Mouse (Mus musculus): ENCODE results near the gene Gsta2. TPM values are rescaled to one million over a fixed set of nuclear protein-coding genes. Genes with fewer than 3 reads are reported as not detected.
"Not testable (repeated sequence)": the region's sequence is repeated elsewhere in the genome, so short reads cannot be mapped to it uniquely, and the experiment has no call there.

Gene Gsta2
- total RNA-seq, 2 experiments from 2014 or later: 0.45 to 1.2 TPM

GRCm38 (mm10) chr9:78340324-78340723, 15.3 kb downstream of the Gsta2 start:
- intact Hi-C loops (cut with DNase I): loop anchor here (10.0 kb wide), 1 partner anchor 46 kb away; no protein-coding TSS in a partner anchor
- DNase-seq (ENCODE audit: low spot score): not testable (repeated sequence)

GRCm38 (mm10) chr9:78337050-78337449, 18.5 kb downstream of the Gsta2 start:
- DNase-seq (ENCODE audit: low spot score); intact Hi-C loops (cut with DNase I): not testable (repeated sequence)

GRCm38 (mm10) chr9:78327289-78327688, 28.3 kb downstream of the Gsta2 start, which contains the start of gene Omt2b:
Gene Omt2b, plus strand, starts transcription at chr9:78327589.
- intact Hi-C loops (cut with DNase I); DNase-seq (ENCODE audit: low spot score): not testable (repeated sequence)

GRCm38 (mm10) chr9:78319499-78319898, 36.1 kb downstream of the Gsta2 start:
- intact Hi-C loops (cut with DNase I): no loop called here
- no peak for DNase-seq (ENCODE audit: low spot score)

- intact Hi-C loops (cut with DNase I): no loop called here
- DNase-seq (ENCODE audit: low spot score): no peak
Observed at GRCm38 (mm10) chr9:78314696-78315095, 40.9 kb downstream of the Gsta2 start, which contains the start of gene Omt2a. Gene Omt2a, minus strand, starts transcription at chr9:78314796.

GRCm38 (mm10) chr9:78308122-78308521, 47.5 kb downstream of the Gsta2 start:
- intact Hi-C loops (cut with DNase I); DNase-seq (ENCODE audit: low spot score): not testable (repeated sequence)

- intact Hi-C loops (cut with DNase I): loop anchor here (10.0 kb wide), 1 partner anchor 46 kb away; no protein-coding TSS in a partner anchor
- DNase-seq (ENCODE audit: low spot score): not testable (repeated sequence)
Observed at GRCm38 (mm10) chr9:78299143-78299542, 56.4 kb downstream of the Gsta2 start.

GRCm38 (mm10) chr9:78298232-78298631, 57.4 kb downstream of the Gsta2 start:
- no peak for DNase-seq (ENCODE audit: low spot score)
- intact Hi-C loops (cut with DNase I): loop anchor here (10.0 kb wide), 1 partner anchor 47 kb away; no protein-coding TSS in a partner anchor

- intact Hi-C loops (cut with DNase I): loop anchor here (10.0 kb wide), 1 partner anchor 49 kb away; no protein-coding TSS in a partner anchor
- not testable (repeated sequence) for DNase-seq (ENCODE audit: low spot score)
Observed at GRCm38 (mm10) chr9:78296089-78296488, 59.5 kb downstream of the Gsta2 start.

- intact Hi-C loops (cut with DNase I): loop anchor here (10.0 kb wide), 1 partner anchor 50 kb away; no protein-coding TSS in a partner anchor
- DNase-seq (ENCODE audit: low spot score): not testable (repeated sequence)
Observed at GRCm38 (mm10) chr9:78294781-78295180, 60.8 kb downstream of the Gsta2 start.

- not testable (repeated sequence) for DNase-seq (ENCODE audit: low spot score)
- intact Hi-C loops (cut with DNase I): loop anchor here (10.0 kb wide), 1 partner anchor 51 kb away; no protein-coding TSS in a partner anchor
Observed at GRCm38 (mm10) chr9:78293683-78294082, 61.9 kb downstream of the Gsta2 start.

- intact Hi-C loops (cut with DNase I): loop anchor here (10.0 kb wide), 1 partner anchor 52 kb away; no protein-coding TSS in a partner anchor
- not testable (repeated sequence) for DNase-seq (ENCODE audit: low spot score)
Observed at GRCm38 (mm10) chr9:78292462-78292861, 63.1 kb downstream of the Gsta2 start.

- intact Hi-C loops (cut with DNase I): loop anchor here (10.0 kb wide), 1 partner anchor 55 kb away; no protein-coding TSS in a partner anchor
- DNase-seq (ENCODE audit: low spot score): not testable (repeated sequence)
Observed at GRCm38 (mm10) chr9:78289723-78290122, 65.9 kb downstream of the Gsta2 start, which contains the start of gene Gm10639. Gene Gm10639, plus strand, starts transcription at chr9:78289923.

GRCm38 (mm10) chr9:78289063-78289462, 66.5 kb downstream of the Gsta2 start:
- intact Hi-C loops (cut with DNase I); DNase-seq (ENCODE audit: low spot score): not testable (repeated sequence)

GRCm38 (mm10) chr9:78282002-78282711, 73.4 kb downstream of the Gsta2 start:
- intact Hi-C loops (cut with DNase I); DNase-seq (ENCODE audit: low spot score): not testable (repeated sequence)

Other genes starting within 250 kb of the Gsta2 start
- gene Fbxo9, start 246.7 kb downstream of the Gsta2 start, total RNA-seq (2021): 10 to 100 TPM; 49.2 to 51.3 TPM
- 10 to 100 TPM; 14.9 to 15.3 TPM for gene Ick, start 246.6 kb downstream of the Gsta2 start, total RNA-seq (2021)
- 10 to 100 TPM; 81.4 to 87.9 TPM for gene Gsta4, start 173.0 kb downstream of the Gsta2 start, total RNA-seq (2021)
- gene Gsta1, start 125.1 kb downstream of the Gsta2 start, total RNA-seq (2021): under 1 TPM in 1 of 2 experiments, not detected in 1; 0.39 TPM
- gene Gm3776, start 98.7 kb downstream of the Gsta2 start, total RNA-seq (2021): under 1 TPM; 0.39 to 0.89 TPM
- gene Gm10639, start 65.9 kb downstream of the Gsta2 start, total RNA-seq (2021): not detected
- gene Omt2a, start 41.0 kb downstream of the Gsta2 start, total RNA-seq (2021): not detected
- gene Omt2b, start 28.2 kb downstream of the Gsta2 start, total RNA-seq (2021): not detected
- gene Dppa5a, start 12.4 kb upstream of the Gsta2 start, total RNA-seq (2021): not detected
- gene Ooep, start 22.9 kb upstream of the Gsta2 start, total RNA-seq (2021): not detected
- gene Ddx43, start 40.0 kb upstream of the Gsta2 start, total RNA-seq (2021): not detected
- under 1 TPM; 0.45 to 0.55 TPM for gene Cgas, start 87.4 kb upstream of the Gsta2 start, total RNA-seq (2021)
- gene Mto1, start 92.4 kb upstream of the Gsta2 start, total RNA-seq (2021): 10 to 100 TPM; 24.5 to 25.5 TPM
- gene Gm17324, start 93.0 kb upstream of the Gsta2 start, total RNA-seq (2021): not detected
- gene Eef1a1, start 133.4 kb upstream of the Gsta2 start, total RNA-seq (2021): 1,000 to 10,000 TPM; 1,031 to 1,197 TPM
- gene Slc17a5, start 232.3 kb upstream of the Gsta2 start, total RNA-seq (2021): 1 to 10 TPM; 5.2 to 6.0 TPM